Mouse (Mus musculus): ENCODE results near the gene Sumo3.

GRCm38 (mm10) chr10:77587091-77587775 lies 18.7 kb upstream of the Sumo3 start:
- TF ChIP-seq CTCF (IDR thresholded peaks at IDR 0.05; ENCODE audit: low read depth) = no peak
- no peak for TF ChIP-seq EP300 (IDR thresholded peaks at IDR 0.05; ENCODE audit: low read depth)

All from heart, postnatal 0 days (tissue).